Mouse (Mus musculus): ENCODE results near the gene Nkd2. TPM values are rescaled to one million over a fixed set of nuclear protein-coding genes. Genes with fewer than 3 reads are reported as not detected.

Gene Nkd2
- 11.0 and 12.2 TPM in 2 replicates for polyA plus RNA-seq (2015; fragmentation: Nextera tagmentation; extraction: Ambion mirVana)

DNA sequence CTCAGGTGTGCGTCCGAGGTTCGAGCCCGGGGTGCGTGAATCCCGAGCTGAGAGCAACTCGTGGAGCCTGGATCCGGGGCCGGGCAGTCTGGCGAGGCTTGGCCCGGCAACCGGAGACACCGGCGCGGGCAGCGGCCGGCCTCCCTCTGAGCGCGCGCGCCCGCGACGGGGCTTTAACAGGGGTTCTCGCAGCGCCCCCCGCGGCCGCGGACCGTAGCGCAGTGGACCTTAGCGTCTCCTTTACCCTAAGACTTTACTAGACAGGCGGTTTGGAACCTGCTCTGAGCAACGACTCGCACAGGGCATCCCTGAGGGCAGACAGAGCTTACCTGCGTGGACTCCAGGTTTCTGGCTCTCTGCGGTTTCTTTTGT, at the start of gene Nkd2:
Nkd2 (minus strand) TSS at position 167 of the 372 bp plus-strand sequence.
- Histone ChIP-seq H3K4me1 (replicated peaks; ENCODE audit: control insufficient read depth, insufficient read depth, low read length) (peaks cover 5% of the 10 kb centered on the region; the same call in 1 of the 2 replicates), H3K27ac (ENCODE audit: low read length) (no peak within 1 kb of the TSS), H3K27me3 (replicated peaks; ENCODE audit: control insufficient read depth, insufficient read depth, low read length) (peaks cover 7% of the 10 kb centered on the region), H3K9ac (replicated peaks; ENCODE audit: low read depth, low read length) (peak within 1 kb of the TSS; percentile 71), H3K4me2 (ENCODE audit: low read length) (peak within 1 kb of the TSS; percentile 79), H3K9me3 (ENCODE audit: control insufficient read depth, low read length) (no peaks in the 10 kb centered on the region), H3K4me3 (replicated peaks; ENCODE audit: low read length) (peak within 1 kb of the TSS; percentile 71), H3K36me3 (ENCODE audit: control insufficient read depth, insufficient read depth) (no peaks in the 10 kb centered on the region)
- ATAC-seq = peak; percentile 93
- under 1% methylated on average over 38 of the region's 38 CpGs for WGBS

DNA sequence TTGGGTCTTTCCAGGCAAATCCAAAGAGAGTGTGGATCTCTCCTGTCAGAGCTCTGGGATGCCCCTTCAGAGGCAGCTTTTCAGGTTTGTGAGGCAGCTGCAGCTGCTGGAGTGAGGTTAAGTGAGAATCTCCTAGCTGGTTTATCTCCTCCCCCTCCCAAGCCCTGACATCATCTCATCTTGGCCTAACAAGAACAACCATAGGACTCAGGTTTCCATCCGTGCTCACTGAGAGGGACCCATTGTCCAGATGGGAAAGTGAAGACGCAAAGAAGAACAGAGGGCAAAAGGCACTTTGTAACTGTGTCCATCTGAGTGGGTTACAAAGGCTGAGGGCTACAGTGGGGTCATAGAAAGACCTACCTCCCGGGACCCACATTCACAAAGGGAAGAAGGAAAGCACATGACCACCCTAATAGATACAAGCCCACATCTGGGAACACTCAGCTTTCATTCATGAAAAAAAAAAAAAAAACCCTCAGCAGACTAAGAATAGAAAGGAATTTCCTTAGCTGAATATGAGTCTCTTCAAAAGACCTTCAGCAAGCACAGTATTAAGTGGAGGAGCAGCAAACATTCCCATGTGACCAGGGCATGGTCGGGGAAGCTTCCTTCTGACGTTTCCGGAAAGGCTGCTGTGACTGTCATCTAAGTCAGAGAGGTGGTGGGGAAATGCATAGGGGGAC, 45.2 kb upstream of the Nkd2 start:
- no peaks in the 10 kb centered on the region for H3K36me3 ChIP-seq (ENCODE audit: control insufficient read depth, insufficient read depth)

DNA sequence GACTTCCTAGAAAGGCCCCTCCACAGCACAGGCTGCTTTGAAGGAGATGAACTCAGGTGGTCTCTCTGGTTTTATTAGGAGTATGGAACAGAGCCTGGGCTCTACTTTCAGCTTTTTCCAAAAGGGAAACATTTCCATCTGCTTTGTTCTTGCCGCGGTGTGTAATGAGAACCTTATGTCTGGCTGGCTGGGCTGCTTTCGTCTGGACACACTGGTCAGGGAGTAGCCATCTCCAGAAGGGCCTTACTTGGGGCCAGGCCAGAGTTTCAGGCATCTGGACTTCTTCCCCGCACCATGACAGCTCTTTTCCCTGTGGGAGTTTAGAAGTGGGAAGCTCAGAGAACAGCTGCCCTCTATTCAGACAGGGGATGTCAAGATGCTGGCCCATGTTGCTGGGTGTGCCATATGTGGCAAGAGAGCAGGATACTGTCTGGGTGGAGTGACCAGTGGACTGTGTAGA, 40.0 kb upstream of the Nkd2 start:
- WGBS = 80% methylated on average over 4 of the region's 4 CpGs
- no peaks in the 10 kb centered on the region for H3K36me3 ChIP-seq (ENCODE audit: control insufficient read depth, insufficient read depth)
- no peaks in the 10 kb centered on the region for H3K4me1 ChIP-seq (replicated peaks; ENCODE audit: control insufficient read depth, insufficient read depth, low read length)
- H3K4me2 ChIP-seq (ENCODE audit: low read length) = no peak overlapping the region
- no peak overlapping the region for H3K27ac ChIP-seq (ENCODE audit: low read length)
- ATAC-seq = no peak
- no peak overlapping the region for H3K9ac ChIP-seq (replicated peaks; ENCODE audit: low read depth, low read length)
- no peaks in the 10 kb centered on the region for H3K9me3 ChIP-seq (ENCODE audit: control insufficient read depth, low read length)
- H3K27me3 ChIP-seq (replicated peaks; ENCODE audit: control insufficient read depth, insufficient read depth, low read length) = no peaks in the 10 kb centered on the region
- no peak overlapping the region for H3K4me3 ChIP-seq (replicated peaks; ENCODE audit: low read length)

More for the DNA sequence above, 45.2 kb upstream of the Nkd2 start:
- WGBS = 67% methylated on average over 6 of the region's 6 CpGs
- no peaks in the 10 kb centered on the region for H3K4me1 ChIP-seq (replicated peaks; ENCODE audit: control insufficient read depth, insufficient read depth, low read length)
- H3K27me3 ChIP-seq (replicated peaks; ENCODE audit: control insufficient read depth, insufficient read depth, low read length) = no peaks in the 10 kb centered on the region
- no peak overlapping the region for H3K9ac ChIP-seq (replicated peaks; ENCODE audit: low read depth, low read length)
- H3K27ac ChIP-seq (ENCODE audit: low read length) = no peak overlapping the region
- no peak overlapping the region for H3K4me3 ChIP-seq (replicated peaks; ENCODE audit: low read length)
- no peak for ATAC-seq
- no peaks in the 10 kb centered on the region for H3K9me3 ChIP-seq (ENCODE audit: control insufficient read depth, low read length)
- no peak overlapping the region for H3K4me2 ChIP-seq (ENCODE audit: low read length)

DNA sequence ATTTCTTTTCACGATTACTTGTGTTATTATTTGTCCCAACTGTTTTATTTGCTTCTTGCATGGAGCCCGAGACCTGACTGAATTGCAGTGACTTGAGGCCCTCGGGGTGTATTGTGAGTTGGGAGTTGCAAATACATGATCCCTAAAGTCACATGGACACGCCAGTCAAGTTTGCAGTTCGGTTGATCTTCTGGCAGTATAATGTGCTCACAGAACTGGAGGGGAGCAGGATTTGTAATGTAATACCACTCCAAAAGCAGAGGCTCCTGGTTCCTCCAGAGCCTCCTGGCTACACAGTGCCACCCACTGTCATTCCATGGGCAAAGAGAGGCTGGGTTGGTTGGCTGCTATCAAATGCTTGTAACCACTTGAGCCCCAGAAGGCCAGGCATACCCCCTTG, 39.2 kb upstream of the Nkd2 start:
- H3K4me3 ChIP-seq (replicated peaks; ENCODE audit: low read length) = no peak overlapping the region
- no peaks in the 10 kb centered on the region for H3K9me3 ChIP-seq (ENCODE audit: control insufficient read depth, low read length)
- no peaks in the 10 kb centered on the region for H3K27me3 ChIP-seq (replicated peaks; ENCODE audit: control insufficient read depth, insufficient read depth, low read length)
- WGBS = 75% methylated on average over 5 of the region's 5 CpGs
- no peak overlapping the region for H3K9ac ChIP-seq (replicated peaks; ENCODE audit: low read depth, low read length)
- no peaks in the 10 kb centered on the region for H3K4me1 ChIP-seq (replicated peaks; ENCODE audit: control insufficient read depth, insufficient read depth, low read length)
- H3K36me3 ChIP-seq (ENCODE audit: control insufficient read depth, insufficient read depth) = no peaks in the 10 kb centered on the region
- no peak for ATAC-seq
- H3K27ac ChIP-seq (ENCODE audit: low read length) = no peak overlapping the region
- no peak overlapping the region for H3K4me2 ChIP-seq (ENCODE audit: low read length)

DNA sequence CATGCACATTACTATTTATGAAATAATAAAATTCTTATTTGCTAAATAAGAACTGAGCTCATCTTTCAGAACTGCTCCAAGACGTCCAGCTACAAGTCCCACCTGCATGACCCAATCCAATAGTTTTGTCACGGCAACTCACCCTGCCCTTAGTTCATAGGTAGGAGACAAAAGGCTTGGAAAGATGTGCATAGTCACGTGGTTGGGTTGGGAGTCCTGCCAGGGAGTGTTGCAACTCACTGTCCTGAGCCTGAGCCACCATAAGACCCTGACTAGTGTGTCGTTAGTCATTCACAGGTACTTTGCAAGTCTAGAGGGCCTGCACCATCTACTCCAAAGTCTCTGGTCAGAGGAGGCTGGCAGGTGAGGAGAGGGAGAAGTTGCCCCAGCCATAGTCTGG, 38.6 kb upstream of the Nkd2 start:
- no peaks in the 10 kb centered on the region for H3K36me3 ChIP-seq (ENCODE audit: control insufficient read depth, insufficient read depth)
- no peak overlapping the region for H3K9ac ChIP-seq (replicated peaks; ENCODE audit: low read depth, low read length)
- ATAC-seq = no peak
- H3K4me3 ChIP-seq (replicated peaks; ENCODE audit: low read length) = no peak overlapping the region
- H3K27ac ChIP-seq (ENCODE audit: low read length) = no peak overlapping the region
- WGBS = 69% methylated on average over 4 of the region's 4 CpGs
- no peaks in the 10 kb centered on the region for H3K9me3 ChIP-seq (ENCODE audit: control insufficient read depth, low read length)
- no peaks in the 10 kb centered on the region for H3K4me1 ChIP-seq (replicated peaks; ENCODE audit: control insufficient read depth, insufficient read depth, low read length)
- no peak overlapping the region for H3K4me2 ChIP-seq (ENCODE audit: low read length)
- H3K27me3 ChIP-seq (replicated peaks; ENCODE audit: control insufficient read depth, insufficient read depth, low read length) = no peaks in the 10 kb centered on the region

DNA sequence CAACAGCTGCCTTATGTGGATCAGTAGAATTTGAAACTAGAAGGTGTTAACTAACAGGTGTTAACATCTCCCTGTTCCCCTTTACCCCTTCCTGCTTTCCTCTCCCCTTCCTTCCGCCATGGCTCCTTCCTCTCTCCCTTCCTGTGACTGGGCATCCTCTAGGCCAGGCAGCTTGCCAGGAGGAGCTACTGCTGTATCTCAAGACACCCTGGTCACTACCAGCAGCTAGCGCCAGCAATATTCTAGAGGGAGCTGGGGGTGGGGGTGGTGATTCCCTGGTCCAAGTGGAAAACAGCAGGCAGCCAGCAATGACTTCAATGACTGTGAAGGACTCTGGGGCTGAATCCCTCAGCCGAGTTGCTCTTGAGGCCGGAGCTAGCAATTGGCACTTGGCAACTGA, 38.2 kb upstream of the Nkd2 start:
- Histone ChIP-seq H3K4me1 (replicated peaks; ENCODE audit: control insufficient read depth, insufficient read depth, low read length) (no peaks in the 10 kb centered on the region), H3K36me3 (ENCODE audit: control insufficient read depth, insufficient read depth) (no peaks in the 10 kb centered on the region), H3K9me3 (ENCODE audit: control insufficient read depth, low read length) (no peaks in the 10 kb centered on the region), H3K4me2 (ENCODE audit: low read length) (no peak overlapping the region), H3K27ac (ENCODE audit: low read length) (no peak overlapping the region), H3K27me3 (replicated peaks; ENCODE audit: control insufficient read depth, insufficient read depth, low read length) (no peaks in the 10 kb centered on the region), H3K4me3 (replicated peaks; ENCODE audit: low read length) (no peak overlapping the region), H3K9ac (replicated peaks; ENCODE audit: low read depth, low read length) (no peak overlapping the region)
- ATAC-seq = no peak
- 79% methylated on average over 4 of the region's 4 CpGs for WGBS

DNA sequence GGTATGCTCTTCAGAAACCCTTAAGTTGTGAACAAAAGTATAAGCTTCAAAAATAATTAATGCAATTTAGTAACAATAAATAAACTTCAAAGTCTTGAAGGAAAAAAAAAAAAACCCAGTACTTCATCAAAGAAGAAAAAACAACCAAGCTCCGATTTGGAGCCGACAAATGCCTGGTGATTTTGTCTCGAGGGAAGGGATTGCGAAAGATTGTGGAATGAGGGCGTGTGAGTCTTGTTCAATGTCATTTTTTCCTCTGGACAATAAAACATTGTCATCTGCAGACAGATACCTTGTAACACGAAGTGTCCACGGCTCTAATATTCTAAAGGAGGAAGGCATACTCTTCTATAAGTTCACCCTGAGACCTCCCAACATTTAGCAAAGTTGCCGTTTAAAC, 33.9 kb upstream of the Nkd2 start:
- no peak overlapping the region for H3K27ac ChIP-seq (ENCODE audit: low read length)
- no peak overlapping the region for H3K4me3 ChIP-seq (replicated peaks; ENCODE audit: low read length)
- no peaks in the 10 kb centered on the region for H3K4me1 ChIP-seq (replicated peaks; ENCODE audit: control insufficient read depth, insufficient read depth, low read length)
- H3K9ac ChIP-seq (replicated peaks; ENCODE audit: low read depth, low read length) = no peak overlapping the region
- no peaks in the 10 kb centered on the region for H3K9me3 ChIP-seq (ENCODE audit: control insufficient read depth, low read length)
- 82% methylated on average over 8 of the region's 8 CpGs for WGBS
- H3K27me3 ChIP-seq (replicated peaks; ENCODE audit: control insufficient read depth, insufficient read depth, low read length) = no peaks in the 10 kb centered on the region
- ATAC-seq = no peak
- no peak overlapping the region for H3K4me2 ChIP-seq (ENCODE audit: low read length)
- no peaks in the 10 kb centered on the region for H3K36me3 ChIP-seq (ENCODE audit: control insufficient read depth, insufficient read depth)

DNA sequence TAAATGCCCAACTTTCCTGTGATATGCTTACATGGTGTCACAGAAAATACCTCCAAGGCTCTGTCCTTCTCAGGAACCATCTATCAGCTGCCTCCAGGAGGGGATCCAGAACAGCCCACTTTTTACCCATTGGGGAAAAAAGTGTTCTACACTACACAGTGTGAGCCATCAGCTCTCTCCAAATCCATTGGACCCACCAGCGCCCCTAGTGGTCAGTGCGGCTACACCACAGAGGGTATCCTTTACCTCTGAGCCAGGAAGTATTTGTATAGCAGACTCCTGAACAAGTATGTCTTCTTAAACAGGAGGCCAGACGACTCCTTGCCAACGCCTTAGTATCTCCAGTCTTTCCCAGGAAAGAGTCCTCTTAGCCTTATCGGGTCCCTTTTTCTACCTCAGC, 32.4 kb upstream of the Nkd2 start:
- Histone ChIP-seq H3K36me3 (ENCODE audit: control insufficient read depth, insufficient read depth) (no peaks in the 10 kb centered on the region), H3K27ac (ENCODE audit: low read length) (no peak overlapping the region), H3K4me3 (replicated peaks; ENCODE audit: low read length) (no peak overlapping the region), H3K4me1 (replicated peaks; ENCODE audit: control insufficient read depth, insufficient read depth, low read length) (no peaks in the 10 kb centered on the region), H3K9ac (replicated peaks; ENCODE audit: low read depth, low read length) (no peak overlapping the region), H3K27me3 (replicated peaks; ENCODE audit: control insufficient read depth, insufficient read depth, low read length) (no peaks in the 10 kb centered on the region), H3K4me2 (ENCODE audit: low read length) (no peak overlapping the region), H3K9me3 (ENCODE audit: control insufficient read depth, low read length) (no peaks in the 10 kb centered on the region)
- ATAC-seq = no peak
- 83% methylated on average over 5 of the region's 5 CpGs for WGBS

DNA sequence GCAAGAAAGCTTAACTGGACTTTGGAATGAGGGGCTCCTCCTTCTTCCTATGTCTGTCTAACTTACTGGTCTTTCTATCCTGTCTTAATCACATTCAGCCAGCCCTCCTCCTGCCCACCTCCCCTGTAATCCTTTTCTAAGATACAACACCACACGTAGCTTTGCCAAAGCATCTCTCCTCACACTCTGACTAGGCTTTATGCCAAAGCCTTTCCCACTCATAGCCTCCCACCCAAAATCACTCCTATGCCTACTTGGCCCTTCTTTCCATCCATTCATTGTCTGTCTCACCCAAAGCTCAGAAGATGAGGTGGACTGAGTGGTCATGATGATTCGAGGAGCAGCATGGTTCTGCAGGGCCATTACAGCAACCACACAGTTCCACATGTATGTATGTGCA, 24.7 kb upstream of the Nkd2 start:
- WGBS = 47% methylated on average over 2 of the region's 2 CpGs
- no peak for ATAC-seq
- no peak overlapping the region for H3K9ac ChIP-seq (replicated peaks; ENCODE audit: low read depth, low read length)
- H3K36me3 ChIP-seq (ENCODE audit: control insufficient read depth, insufficient read depth) = no peaks in the 10 kb centered on the region
- H3K4me3 ChIP-seq (replicated peaks; ENCODE audit: low read length) = no peak overlapping the region
- H3K27ac ChIP-seq (ENCODE audit: low read length) = no peak overlapping the region
- H3K4me1 ChIP-seq (replicated peaks; ENCODE audit: control insufficient read depth, insufficient read depth, low read length) = no peaks in the 10 kb centered on the region
- H3K27me3 ChIP-seq (replicated peaks; ENCODE audit: control insufficient read depth, insufficient read depth, low read length) = no peaks in the 10 kb centered on the region
- no peak overlapping the region for H3K4me2 ChIP-seq (ENCODE audit: low read length)
- no peaks in the 10 kb centered on the region for H3K9me3 ChIP-seq (ENCODE audit: control insufficient read depth, low read length)
